Mouse (Mus musculus): ENCODE measurements around the gene Hap1. TPM values are rescaled to one million over a fixed set of nuclear protein-coding genes. Genes with fewer than 3 reads are reported as not detected.
"Not testable (repeated sequence)": the region's sequence is repeated elsewhere in the genome, so short reads cannot be mapped to it uniquely, and the experiment has no call there.

Gene Hap1
- total RNA-seq, 1 experiment from 2014 or later, result 50.1 TPM

DNA sequence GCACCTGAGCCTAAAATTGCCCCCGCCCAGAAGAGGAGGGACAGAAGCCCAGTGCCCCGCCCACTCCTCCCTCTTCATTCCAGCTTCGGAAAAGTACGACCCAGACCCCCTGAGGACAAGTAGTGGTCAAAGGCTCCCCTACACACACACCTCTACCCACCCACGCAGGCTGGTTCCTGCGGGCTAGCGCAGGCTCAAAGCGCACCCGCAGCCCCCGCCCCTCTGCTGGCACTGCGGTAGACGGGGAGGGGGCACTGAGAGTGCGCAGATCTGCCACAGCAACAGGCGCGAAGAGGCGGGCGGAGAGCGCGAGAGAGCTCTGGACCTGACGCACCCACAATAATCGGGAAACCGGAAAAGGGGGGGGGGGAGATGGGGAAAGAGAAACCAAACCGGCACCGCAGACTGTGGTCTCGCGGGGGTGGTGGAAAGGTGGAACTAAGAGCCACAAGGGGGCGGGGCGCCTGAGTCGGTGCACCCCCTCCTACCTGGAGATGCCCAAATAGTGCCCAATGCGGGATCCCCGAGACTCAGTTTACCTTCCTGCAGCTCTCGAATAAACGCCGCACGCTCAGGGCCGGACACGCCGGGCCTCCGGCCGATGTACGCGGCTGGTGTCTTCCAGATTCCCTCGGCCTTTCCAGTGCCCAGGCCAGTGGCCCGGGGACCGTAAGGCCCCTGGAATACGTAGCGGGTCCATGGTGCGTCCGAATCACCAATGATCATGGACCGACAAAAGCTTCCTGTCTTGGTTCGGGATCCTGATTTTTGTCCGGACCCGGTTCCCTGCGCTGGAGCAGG is 577 bp downstream of the Hap1 start:
- DNase-seq, result peak; percentile 75

- DNase-seq, result peak; percentile 48
Measured at GRCm38 (mm10) chr11:100352076-100352857, 3.7 kb downstream of the Hap1 start.

DNA sequence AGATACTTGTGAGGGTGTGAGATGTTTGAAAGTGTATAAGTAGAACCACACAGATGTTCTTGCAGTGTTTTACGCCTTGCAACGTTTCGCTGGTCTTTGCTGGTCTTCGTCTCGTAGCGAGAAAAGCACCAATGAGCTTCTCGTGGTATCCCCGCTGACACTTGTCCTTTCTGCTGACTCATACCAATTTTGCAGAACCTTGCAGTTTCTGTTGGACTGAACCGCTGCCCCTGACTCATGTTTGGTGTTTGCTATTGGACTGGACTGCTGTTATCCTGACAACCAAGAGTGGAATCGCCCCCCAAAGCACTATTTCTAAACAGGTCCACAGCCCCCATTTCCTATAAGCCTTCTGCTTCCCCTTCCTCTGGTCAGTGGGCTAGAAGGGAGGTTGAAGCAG is 11.7 kb downstream of the Hap1 start:
- DNase-seq, result no peak

DNA sequence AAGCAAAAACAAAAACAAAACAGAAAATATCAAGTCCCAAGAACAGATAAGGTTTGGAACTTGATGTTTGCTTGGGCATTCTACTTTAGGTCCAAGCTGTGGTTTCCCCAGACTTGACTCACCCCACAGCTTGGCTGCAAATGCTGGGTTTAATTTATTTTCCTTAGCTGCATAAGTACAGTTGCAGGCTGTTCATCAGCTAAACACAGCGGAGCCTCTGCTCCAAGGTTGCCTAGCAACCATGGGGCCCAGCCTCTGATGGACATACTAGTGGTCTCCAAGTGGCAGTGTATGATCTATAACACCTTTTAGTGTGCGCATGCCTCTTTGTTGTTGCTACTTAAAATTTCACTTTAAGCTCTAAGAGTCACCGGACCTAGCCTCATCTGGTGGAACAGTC is 20.2 kb downstream of the Hap1 start:
- no peak for DNase-seq

DNA sequence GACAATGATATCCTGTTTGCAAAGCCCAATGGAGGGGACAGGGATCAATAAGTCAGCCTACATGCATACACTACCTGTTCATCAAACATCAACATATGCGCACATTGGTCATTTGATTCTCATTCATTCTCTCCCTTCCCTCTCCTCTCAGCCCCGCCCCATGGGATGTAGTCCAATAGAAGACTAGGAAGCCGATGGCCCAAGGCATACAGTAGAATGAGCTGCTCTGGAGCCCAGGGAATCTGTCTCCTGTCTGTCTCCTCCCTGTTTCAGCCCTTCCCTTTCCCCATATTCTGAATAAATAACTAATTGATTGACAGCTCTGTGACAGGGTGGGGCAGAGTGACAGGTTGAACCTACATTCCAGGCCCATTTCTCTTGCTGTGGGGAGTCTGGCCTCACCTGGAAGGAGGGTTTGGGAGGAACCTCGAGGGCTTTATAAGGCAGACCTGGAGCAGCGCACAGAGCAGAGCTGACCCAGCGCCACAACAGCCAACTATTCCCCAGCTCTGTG is 21.9 kb downstream of the Hap1 start, which contains the start of gene Gast:
Gene Gast, plus strand, starts transcription at position 464 of the 514 bp plus-strand sequence.
- no peak for DNase-seq

DNA sequence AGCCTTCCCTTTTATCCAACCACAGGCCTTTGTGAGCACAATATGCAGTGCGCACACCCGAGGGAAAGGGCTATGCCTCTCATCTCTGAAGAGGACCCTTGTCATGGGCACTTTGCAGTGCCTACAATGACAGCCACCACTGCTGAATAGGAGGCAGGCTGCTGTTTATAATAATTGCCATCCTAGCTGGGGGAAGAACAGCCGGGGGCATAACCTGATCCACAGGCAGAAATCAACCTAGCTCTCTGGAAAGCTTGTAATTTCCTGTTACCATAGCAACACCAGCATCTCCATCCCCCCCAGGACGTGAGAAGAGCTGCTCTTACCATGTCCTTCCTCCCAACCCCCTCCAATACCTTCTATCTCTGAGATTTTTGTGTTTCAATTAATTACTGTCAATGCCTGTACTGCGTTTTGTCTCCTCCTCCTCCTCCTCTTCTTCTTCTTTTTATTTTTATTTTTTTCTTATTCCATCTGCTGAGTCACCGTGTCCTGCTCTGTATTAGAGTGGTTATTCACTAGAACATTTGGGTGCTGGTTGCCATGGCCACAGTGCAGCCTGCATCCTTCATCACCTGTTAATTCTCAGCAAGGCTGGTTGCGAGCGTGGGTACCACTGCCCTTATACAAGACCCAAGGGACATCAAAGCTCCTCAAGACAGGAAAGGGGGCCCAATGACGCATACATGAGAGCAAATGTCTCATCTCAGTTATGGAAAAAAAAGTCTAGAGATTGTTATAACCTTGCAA is 23.0 kb downstream of the Hap1 start:
- DNase-seq, result no peak

GRCm38 (mm10) chr11:100330816-100331375 is 25.0 kb downstream of the Hap1 start:
- DNase-seq, result not testable (repeated sequence)

DNA sequence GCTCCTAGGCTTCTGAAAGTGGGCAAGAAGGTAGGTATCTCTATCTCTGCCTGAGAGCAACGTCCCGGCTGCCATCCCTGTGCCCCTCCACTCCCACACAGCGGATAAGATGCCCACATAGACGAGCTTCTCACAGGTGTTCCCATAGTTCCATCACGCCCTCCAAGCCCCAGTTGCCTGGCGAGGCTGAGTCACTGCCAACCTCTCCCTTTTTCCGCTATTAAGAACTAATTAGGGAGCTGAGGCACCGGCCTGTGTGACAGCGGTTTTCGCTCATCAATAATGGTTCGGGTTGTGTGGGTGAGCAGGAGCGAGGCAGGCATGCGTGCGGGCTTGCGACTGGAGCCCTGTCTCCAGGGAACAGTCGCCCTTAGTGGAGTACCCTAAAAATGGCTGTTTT is 25.7 kb downstream of the Hap1 start:
- DNase-seq, result no peak

DNA sequence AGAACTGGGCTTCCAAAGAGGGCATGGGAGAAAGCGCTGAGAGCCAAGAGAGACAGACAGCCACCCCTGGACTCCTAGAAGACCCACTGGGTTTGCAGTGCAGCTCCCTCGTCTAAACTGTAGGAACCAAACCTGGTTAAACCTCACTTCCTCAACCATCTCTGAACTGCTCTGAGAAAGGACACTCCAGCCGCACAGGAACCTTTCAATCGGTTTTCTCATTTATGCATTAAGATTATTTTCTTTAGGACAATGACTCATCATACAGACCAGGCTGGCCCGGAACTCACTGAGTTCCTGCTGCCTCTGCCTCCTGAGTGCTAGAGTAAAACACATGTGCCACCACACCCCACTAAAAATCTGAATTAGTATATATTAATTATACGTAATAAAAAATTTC is 28.2 kb downstream of the Hap1 start:
- DNase-seq, result no peak

DNA sequence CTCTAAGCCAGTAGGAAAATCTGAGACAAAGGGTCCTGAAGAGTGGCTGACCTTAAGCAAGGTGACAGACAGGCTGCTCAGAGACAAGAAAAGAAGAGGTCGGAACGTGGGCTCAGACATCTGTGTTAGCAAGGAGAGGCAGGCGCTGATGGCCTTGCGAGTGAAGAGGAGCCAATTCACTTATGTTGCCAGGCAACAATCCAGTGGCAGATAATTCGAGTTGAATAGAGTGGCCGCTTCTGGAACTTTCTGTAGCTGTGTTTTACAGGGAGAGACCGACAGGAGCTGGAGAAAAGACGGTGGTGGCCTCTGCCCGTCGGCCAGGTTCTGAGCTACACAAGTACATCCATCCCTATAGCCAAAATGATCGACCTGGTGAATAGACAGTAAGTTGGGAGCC is 28.6 kb downstream of the Hap1 start:
- peak; percentile 47 for DNase-seq

DNA sequence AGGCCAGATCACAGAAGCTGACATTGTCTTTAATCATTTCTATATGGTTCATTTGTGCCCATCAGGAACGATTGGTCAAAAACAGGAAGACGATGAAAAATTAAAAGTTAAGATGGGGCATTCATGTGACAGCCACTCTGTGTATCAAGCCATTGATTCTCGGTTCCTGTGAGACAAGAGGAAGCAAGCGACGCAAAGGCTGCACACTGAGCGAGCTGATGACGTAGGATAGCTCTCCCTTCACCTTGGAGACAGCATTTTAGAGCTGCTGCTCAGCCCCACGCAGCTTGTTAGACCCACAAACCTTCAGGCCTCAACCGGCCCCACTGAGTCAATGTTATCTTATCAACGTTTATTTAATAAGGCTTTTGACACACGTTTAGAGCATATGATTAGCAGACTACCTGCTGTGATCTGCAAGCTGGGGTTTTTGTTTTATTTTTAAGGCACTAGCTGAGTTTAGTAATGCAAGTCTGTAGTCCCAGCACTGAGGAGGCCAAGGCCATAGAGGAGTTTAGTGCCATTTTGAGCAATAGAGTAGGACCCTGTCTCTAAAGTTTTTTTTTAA is 30.8 kb downstream of the Hap1 start:
- DNase-seq, result no peak

- peak; percentile 83 for DNase-seq
Measured at GRCm38 (mm10) chr11:100323578-100323977, 32.4 kb downstream of the Hap1 start.

- DNase-seq, result no peak
Measured at GRCm38 (mm10) chr11:100322591-100323258, 33.2 kb downstream of the Hap1 start.

DNA sequence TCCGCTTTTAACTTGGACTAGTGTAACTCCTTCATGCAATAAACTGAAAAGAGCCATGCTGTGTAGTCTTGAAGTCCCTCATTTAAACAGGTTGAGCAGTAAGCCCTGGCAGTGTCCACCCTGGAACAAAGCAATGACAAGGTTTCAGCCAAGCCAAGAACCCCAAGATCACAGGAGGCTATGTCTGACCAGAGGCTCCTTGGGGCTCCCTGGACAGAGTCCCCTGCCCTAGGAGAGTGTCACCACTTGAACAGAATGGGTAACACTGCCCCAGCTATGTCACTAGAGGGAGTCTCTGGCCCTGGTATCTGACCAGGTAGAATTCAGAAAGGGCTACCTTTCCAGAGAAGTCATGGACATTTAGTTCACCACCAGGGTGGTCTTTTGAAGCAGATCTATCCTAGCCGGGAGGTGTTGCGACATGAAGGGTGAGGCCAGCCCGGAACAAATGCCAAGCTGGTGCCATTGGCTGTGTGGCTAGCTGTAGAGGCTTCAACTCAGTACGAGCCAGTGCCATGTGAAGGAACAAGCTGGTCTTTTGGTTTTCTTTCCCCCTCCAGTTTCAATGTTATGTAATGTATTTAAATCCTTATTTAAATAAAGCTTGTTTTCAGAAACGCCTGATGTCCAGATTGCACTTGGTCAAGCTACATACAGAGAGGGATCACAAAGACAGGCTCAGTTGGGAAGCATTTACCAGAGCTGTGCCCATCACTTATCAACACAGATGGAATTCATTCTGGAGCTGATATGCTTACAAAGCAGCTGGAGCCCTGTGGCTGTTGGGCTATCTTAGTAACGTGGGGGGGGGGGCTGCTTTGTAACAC is 34.2 kb downstream of the Hap1 start:
- not testable (repeated sequence) for DNase-seq

DNA sequence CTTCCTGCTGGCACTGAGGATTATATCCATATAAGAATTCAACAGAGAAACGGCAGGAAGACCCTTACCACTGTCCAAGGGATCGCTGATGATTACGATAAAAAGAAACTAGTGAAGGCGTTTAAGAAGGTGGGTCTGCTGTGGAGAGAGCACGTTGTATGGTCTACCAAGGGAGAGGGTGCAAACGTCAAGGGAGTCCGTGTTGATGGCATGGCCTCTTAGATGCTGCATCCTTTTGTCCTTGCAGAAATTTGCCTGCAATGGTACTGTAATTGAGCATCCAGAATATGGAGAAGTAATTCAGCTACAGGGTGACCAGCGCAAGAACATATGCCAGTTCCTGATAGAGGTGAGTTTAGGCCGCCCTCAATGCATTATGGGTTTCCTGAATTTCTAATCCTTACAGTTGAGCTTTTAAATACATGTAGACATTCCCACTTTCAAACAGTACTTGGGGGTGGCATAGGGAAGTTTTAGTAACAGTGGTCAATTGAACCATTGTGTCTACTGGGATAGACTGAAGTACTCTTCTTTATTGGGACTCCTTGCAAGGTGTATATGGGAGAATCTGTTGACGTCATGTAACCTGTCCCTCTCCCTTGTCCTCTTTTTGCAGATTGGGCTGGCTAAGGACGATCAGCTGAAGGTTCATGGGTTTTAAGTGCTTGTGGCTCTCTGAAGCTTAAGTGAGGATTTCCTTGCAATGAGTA is 35.1 kb downstream of the Hap1 start:
- not testable (repeated sequence) for DNase-seq

DNA sequence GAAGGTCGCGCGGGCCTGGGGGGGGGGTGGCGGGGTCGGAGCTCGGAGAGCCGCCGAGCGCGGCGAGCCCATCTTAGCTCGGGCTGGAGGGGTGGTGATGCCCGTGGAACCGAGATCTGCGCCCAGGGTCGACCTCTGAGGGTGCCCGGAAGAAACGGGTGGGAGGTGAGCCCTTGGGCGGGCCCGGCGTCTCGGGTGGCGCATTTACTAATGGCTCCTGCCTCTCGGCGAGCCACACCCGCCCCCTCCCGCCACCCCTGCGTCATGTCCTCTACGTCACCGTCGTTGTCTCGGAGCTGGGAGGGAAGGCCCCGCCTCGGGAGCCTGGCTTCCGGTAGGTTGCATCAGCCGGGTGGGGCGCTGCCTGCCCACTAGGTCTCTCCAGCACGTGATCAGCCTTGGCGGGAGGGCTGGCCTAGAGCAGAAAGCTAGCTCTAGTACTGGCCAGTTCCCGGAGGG is 35.7 kb downstream of the Hap1 start:
- DNase-seq, result peak; percentile 99

- peak; percentile 100 for DNase-seq
Measured at GRCm38 (mm10) chr11:100319492-100320171, 36.3 kb downstream of the Hap1 start, which contains the start of gene Eif1. Gene Eif1, plus strand, starts transcription at chr11:100319885.

DNA sequence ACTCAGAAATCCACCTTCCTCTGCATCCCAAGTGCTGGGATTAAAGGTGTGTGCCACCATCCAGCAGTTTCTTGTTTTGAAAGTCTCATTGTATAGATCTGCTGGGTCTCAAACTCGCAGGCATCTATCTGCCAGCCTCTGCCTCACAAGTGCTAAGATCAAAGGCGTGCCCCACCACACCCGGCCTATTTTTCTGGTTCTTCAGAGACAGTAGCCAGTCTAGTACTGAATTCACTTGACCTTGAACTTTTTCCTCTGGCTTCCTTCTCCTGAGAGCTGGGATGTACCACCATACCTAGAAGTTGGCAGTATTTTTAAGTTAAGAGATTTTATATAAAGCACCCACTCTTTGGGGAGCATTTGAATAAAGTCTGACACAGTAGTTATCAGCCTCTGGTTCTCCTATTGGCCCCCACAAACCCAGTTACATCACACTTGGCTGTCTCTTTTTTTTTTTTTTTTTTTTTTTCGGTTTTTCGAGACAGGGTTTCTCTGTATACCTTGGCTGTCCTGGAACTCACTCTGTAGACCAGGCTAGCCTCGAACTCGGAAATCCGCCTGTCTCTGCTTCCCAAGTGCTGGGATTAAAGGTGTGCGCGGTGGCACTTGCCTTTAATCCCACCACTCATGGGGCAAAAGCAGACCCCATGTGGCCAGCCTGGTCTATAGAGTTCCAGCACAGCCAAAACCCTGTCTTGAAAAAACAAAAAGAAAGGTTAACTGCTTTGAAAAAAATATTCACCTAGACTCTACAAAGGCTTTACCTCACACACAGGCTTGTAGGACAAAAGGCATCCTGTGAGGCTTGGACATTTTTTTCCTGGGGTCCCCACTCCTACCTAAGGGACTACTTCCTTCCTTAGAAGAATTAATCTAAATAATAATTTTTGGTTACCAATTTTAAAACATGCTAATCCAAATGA is 37.1 kb downstream of the Hap1 start:
- DNase-seq, result no peak
